Mouse (Mus musculus): Measurements from ENCODE around the gene Cdk19.

DNA sequence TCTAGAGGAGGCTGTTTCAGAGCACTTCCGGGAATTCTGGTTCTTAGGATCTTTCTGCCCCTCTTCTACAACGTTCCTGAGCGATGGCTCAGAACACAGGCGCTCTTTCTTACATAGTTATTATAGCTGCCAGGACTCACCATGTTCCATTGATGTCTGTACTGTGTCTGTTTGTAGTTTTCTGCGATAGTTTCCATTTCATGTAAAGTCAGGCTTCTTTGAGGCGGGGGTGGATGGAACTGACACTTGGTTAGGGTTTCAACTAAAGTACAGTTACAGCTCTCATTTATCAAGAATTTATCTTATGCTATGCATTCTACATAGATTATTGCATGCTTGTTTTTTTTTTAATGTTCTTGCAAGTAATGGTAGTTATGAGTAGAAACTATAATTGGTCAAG lies 89.3 kb downstream of the Cdk19 start:
- TF ChIP-seq GATA1 (IDR thresholded peaks at IDR 0.05; ENCODE audit: low read length), result no peak
- TF ChIP-seq TAL1 (IDR thresholded peaks at IDR 0.05; ENCODE audit: low read length), result no peak

Data from erythroblast, embryonic 14.5 days (primary cell).